Mouse (Mus musculus) kidney, adult 2 months (tissue): Measurements from ENCODE around the gene Vti1a. TPM values are rescaled to one million over a fixed set of nuclear protein-coding genes. Genes with fewer than 3 reads are reported as not detected.
A peak's percentile ranks its signal among the peaks of the same experiment; 100 is the strongest.

Experiments
- DNase-seq: peaks from one replicate; pipeline ENCODE4 v3.0.0; 2021
- H3K27ac ChIP-seq: fragments of 200-500 bp; 2 replicates; pipeline ENCODE4 v1.5.1; 2012; ENCODE audit warnings: low read depth, low read length, control low read depth, inconsistent platforms; ENCODE audit not compliant: insufficient read depth
- H3K27me3 ChIP-seq: fragments of 200-500 bp; replicated peaks from 2 replicates; pipeline ENCODE4 v1.6.1; 2012; ENCODE audit warnings: mild to moderate bottlenecking, moderate library complexity, low read length, inconsistent platforms; ENCODE audit not compliant: control insufficient read depth, insufficient read depth
- H3K36me3 ChIP-seq: fragments of 200-500 bp; 2 replicates; pipeline ENCODE4 v1.6.1; 2012; ENCODE audit warnings: mild to moderate bottlenecking, moderate library complexity, low read length, inconsistent platforms; ENCODE audit not compliant: control insufficient read depth, insufficient read depth
- H3K4me1 ChIP-seq: fragments of 200-500 bp; 2 replicates; pipeline ENCODE4 v1.6.1; 2011; ENCODE audit warnings: low read length; ENCODE audit not compliant: control insufficient read depth, insufficient read depth
- H3K4me3 ChIP-seq: fragments of 200-500 bp; 2 replicates; pipeline ENCODE4 v1.5.1; 2011; ENCODE audit warnings: mild to moderate bottlenecking, low read depth, low read length, control low read depth; ENCODE audit not compliant: insufficient read depth
- CTCF ChIP-seq: fragments of 200-500 bp; conservative IDR thresholded peaks from 2 replicates; pipeline ENCODE4 v1.5.1; 2011; ENCODE audit warnings: low read depth, mild to moderate bottlenecking, control low read depth, low read length, moderate library complexity, mixed read lengths; ENCODE audit not compliant: insufficient read depth, insufficient read length
- POLR2A ChIP-seq: fragments of 200-500 bp; IDR thresholded peaks from one replicate; pipeline ENCODE4 v1.6.1; 2011; ENCODE audit warnings: low read depth, low read length, control low read depth
- whole genome bisulfite sequencing: fragments of 180-500 bp; shearing (Covaris S2); methylation state at CpG from one replicate; pipeline ENCODE4 v1.1.7; 2018; 5-methylcytosine and 5-hydroxymethylcytosine counted together
- polyA plus RNA-seq: library from polyadenylated mRNA; depleted of rRNA; stranded (reverse); fragments of >200 nt; gene quantifications from 2 replicates; pipeline ENCODE4 v1.2.3, GENCODE M21; 2012

Gene Vti1a
- polyA plus RNA-seq, 1 experiment = 15.7 TPM

DNA sequence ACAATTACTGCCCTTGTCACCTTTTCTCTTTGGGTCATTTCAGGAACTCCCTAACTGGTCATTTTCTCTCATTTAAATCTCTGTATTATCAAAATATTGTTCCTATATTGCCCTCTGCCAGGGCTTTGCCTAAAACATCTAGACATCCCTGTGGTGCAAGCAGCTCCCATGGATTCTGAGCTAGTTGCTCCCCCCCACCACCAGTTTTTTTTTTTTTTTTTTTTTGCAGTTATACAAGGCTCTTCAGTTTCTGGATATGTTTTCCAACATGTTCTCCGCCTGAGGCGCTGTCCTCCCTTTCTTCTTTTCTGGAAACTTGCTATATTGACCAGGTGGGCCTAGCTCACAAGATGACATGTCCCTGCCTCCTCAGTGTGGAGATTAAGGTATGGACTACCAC lies 2.4 kb upstream of the Vti1a start:
- Histone ChIP-seq H3K4me3 (no peak overlapping the region), H3K4me1 (peaks cover 3% of the 10 kb centered on the region; the same call in 1 of the 2 replicates), H3K27me3 (no peaks in the 10 kb centered on the region), H3K36me3 (peaks cover 1% of the 10 kb centered on the region; the same call in 1 of the 2 replicates), H3K27ac (no peak overlapping the region)
- DNase-seq = no peak
- WGBS = 91% methylated on average over 2 of the region's 2 CpGs
- no peak for TF ChIP-seq POLR2A
- no peak for TF ChIP-seq CTCF

DNA sequence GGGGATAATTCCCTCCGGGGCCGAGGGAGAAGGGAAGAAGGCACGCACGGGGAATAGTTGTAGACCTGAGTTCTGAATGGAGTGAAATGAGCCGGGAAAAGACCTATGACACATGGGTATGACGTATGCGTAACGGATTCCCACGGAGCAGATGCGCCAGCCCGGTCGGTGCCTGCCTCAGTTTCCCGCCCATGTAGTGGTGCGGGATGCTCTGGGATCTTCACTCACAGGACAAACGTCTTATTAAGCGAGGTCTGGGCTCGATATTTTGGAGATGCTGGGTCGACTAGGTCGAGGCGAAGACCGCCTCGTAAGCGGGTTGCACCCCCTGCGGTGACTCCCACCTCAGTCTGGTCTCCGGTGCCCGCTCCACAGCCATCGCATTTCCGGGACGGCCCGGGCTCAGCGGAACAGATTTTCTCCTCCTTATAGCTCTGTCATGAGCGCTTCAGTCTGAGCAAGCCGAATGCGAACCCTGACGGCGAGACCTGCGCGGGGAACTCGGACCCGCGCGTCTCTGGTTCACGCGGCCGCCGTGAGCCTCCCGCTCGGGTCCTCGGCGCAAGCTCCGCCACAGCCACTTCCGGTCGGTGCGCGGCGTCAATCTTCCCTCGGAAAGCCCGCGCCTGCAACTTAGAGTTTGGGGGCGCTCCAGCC lies 515 bp upstream of the Vti1a start, which contains the start of gene Zdhhc6:
Gene Zdhhc6 (minus strand): TSS at position 581 of the 657 bp plus-strand sequence.
- TF ChIP-seq CTCF (no peak), POLR2A (peak; percentile 51)
- peak within 1 kb of the TSS; percentile 88 for H3K27ac ChIP-seq
- DNase-seq = peak; percentile 88
- H3K4me3 ChIP-seq = peak within 1 kb of the TSS; percentile 76
- under 1% methylated on average over 60 of the region's 60 CpGs for WGBS
- peaks cover 1% of the 10 kb centered on the region; the same call in 1 of the 2 replicates for H3K36me3 ChIP-seq
- H3K27me3 ChIP-seq = no peaks in the 10 kb centered on the region
- H3K4me1 ChIP-seq = peaks cover 8% of the 10 kb centered on the region; the same call in 1 of the 2 replicates

DNA sequence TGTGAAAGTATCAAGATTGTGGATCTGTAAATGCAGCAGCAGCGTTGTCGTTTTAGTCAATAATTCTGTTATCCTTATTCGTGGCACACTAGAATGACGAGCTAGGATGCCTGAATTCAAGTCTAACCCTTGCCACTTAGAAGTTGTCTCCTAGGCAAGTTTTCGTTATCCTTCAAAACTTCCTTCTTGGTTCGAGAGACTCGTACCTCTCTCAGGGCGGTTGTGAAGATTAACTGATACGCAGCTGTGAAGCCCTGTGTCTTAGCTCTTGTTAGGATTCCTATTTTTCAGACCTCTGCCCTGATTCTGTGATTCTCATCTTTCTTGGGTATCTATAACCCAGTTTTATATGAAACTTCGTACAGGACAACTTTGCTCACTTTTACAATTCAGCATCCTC lies 806 bp downstream of the Vti1a start:
- DNase-seq = no peak
- Histone ChIP-seq H3K27ac (no peak overlapping the region; the same call in 1 of the 2 replicates), H3K36me3 (no peaks in the 10 kb centered on the region; the same call in 1 of the 2 replicates), H3K4me1 (peaks cover 8% of the 10 kb centered on the region; the same call in 1 of the 2 replicates), H3K4me3 (peak overlapping the region; percentile 13; the same call in 1 of the 2 replicates), H3K27me3 (no peaks in the 10 kb centered on the region)
- TF ChIP-seq CTCF (no peak), POLR2A (no peak)
- 28% methylated on average over 10 of the region's 10 CpGs for WGBS

DNA sequence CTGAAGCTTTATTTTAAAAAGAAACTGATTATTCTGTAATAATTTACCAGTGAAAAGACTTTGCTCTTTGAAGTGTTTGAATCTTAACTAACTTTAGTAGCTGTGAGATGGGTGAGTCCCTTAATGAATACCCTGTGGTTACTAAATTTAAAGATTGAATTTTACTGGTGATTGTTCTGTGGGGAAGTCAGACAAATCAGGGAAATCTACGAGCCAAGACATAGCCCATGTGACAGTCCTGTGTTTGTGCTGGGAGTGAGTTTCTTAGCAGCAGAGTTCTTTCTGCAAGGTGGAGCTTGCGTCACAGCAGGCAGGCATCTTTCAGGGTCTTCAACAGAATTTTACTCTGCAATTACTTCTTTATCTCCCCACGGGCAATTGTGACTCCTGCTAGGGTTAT lies 2.9 kb downstream of the Vti1a start:
- Histone ChIP-seq H3K4me1 (peaks cover 8% of the 10 kb centered on the region; the same call in 1 of the 2 replicates), H3K27ac (peak overlapping the region; percentile 19; the same call in 1 of the 2 replicates), H3K4me3 (no peak overlapping the region), H3K36me3 (no peaks in the 10 kb centered on the region; the same call in 1 of the 2 replicates), H3K27me3 (no peaks in the 10 kb centered on the region)
- TF ChIP-seq CTCF (no peak), POLR2A (no peak)
- DNase-seq = peak; percentile 62
- WGBS = 45% methylated on average over 3 of the region's 3 CpGs

- H3K36me3 ChIP-seq = no peaks in the 10 kb centered on the region; the same call in 1 of the 2 replicates
- WGBS = 38% methylated on average over 5 of the region's 5 CpGs
- no peaks in the 10 kb centered on the region for H3K27me3 ChIP-seq
- no peak for TF ChIP-seq POLR2A
- TF ChIP-seq CTCF = no peak
- no peak overlapping the region for H3K4me3 ChIP-seq
- peak overlapping the region; percentile 19; the same call in 1 of the 2 replicates for H3K27ac ChIP-seq
- DNase-seq = peak; percentile 14
- peaks cover 8% of the 10 kb centered on the region; the same call in 1 of the 2 replicates for H3K4me1 ChIP-seq
Measured at GRCm38 (mm10) chr19:55319521-55319920, 3.4 kb downstream of the Vti1a start.

DNA sequence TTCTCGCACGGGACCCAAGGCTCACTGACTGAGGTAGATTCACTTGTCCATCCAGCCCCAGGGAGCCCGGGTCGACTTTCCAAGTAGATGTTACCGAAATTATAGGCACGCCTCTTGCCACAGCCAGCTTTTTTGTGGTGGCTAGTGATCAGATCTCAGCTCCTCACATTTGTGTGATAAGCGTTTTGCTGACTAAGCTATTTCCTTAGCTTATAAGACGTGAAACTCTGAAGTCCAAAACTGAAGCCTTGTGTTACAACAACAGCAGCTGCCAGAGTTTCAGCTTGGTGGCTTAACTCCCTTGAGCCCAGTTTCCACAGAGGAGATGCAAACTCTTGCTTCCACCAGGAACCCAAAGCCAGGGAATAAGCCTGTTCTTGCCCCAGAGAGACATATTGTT lies 6.5 kb downstream of the Vti1a start:
- Histone ChIP-seq H3K4me1 (peaks cover 6% of the 10 kb centered on the region; the same call in 1 of the 2 replicates), H3K36me3 (no peaks in the 10 kb centered on the region; the same call in 1 of the 2 replicates), H3K4me3 (no peak overlapping the region), H3K27ac (no peak overlapping the region), H3K27me3 (no peaks in the 10 kb centered on the region)
- TF ChIP-seq CTCF (no peak), POLR2A (no peak)
- DNase-seq = no peak
- WGBS = 95% methylated on average over 8 of the region's 8 CpGs

DNA sequence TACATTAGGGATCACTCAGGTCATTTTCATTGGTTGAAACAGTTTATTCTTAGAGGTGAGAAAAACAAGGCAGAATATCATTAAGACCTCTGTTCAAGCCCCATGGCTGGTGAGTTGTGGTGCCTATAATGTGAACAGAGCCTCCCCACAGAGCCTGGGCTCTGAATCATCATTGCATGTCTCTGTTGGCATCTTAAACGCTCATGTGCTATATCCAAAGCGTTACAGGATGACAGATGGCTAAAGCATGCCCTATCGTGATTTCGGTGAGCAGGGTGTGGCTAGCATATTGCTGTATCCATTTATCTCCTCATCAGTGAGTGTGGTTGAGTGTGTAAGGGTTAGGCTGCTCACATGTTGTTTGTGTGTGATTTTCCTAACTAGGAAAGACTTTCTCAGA lies 11.4 kb downstream of the Vti1a start:
- no peaks in the 10 kb centered on the region for H3K4me1 ChIP-seq
- TF ChIP-seq CTCF (no peak), POLR2A (no peak)
- H3K36me3 ChIP-seq = peaks cover 3% of the 10 kb centered on the region
- H3K27ac ChIP-seq = no peak overlapping the region
- H3K27me3 ChIP-seq = no peaks in the 10 kb centered on the region
- WGBS = 83% methylated on average over 4 of the region's 4 CpGs
- no peak for DNase-seq
- H3K4me3 ChIP-seq = no peak overlapping the region
